Mouse (Mus musculus): ENCODE measurements at regions not wholly inside any gene's neighbourhood (a gene's known extent, or its start where the extent isn't known, plus 50 kb on each side); places are given as distances from the start of the nearest gene placed in this dataset.
A peak's percentile ranks its signal among the peaks of the same experiment; 100 is the strongest.

GRCm38 (mm10) chr1:83728810-83729209 is 320.8 kb upstream of the Sphkap start:
- no peak for DNase-seq (ENCODE audit: low read depth, low spot score)

- no peak for DNase-seq (ENCODE audit: low read depth, low spot score)
Measured at GRCm38 (mm10) chr1:83727938-83728337, 319.9 kb upstream of the Sphkap start.

DNA sequence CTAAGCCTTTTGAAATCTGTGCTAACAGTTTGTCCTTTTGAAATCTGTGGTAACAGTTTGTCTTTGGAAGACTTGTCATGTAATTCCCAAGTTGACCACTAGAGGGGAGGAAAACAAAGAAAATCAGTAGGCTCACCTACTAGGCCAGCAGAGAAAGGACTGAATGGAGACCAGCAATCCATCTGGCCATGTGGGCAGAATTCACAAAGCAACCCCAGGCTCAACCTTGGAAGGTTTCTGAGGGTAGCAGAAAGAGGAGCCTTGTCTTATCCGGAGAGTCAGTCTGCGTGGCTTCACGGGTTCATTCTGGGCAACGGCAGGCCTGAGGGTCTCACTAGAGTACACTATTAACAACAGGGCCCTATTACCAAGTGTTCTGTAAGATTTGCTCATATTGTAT is 319.2 kb upstream of the Sphkap start:
- peak; percentile 47 for DNase-seq (ENCODE audit: low read depth, low spot score)

DNA sequence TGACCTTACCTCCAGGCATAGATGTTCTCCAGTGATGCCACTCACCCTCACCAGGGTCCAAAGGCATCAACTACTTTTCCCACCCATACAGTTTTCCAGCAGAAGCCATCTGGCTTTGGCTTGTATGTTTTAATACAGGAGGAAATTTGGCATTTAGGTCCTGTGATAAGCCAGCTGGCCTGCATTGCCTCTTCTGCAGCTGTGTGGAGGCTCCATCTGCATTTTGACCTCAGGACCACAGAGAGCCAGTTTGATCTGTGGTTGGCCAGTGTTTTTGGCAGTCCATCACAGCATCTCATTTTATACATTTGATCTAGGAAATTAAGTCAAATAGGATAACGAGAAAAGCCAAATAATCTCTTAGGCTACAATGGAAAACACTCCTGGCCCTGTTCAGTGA is 315.1 kb upstream of the Sphkap start:
- DNase-seq (ENCODE audit: low read depth, low spot score): no peak

- no peak for DNase-seq (ENCODE audit: low read depth, low spot score)
Measured at GRCm38 (mm10) chr1:83720166-83720565, 312.2 kb upstream of the Sphkap start.

DNA sequence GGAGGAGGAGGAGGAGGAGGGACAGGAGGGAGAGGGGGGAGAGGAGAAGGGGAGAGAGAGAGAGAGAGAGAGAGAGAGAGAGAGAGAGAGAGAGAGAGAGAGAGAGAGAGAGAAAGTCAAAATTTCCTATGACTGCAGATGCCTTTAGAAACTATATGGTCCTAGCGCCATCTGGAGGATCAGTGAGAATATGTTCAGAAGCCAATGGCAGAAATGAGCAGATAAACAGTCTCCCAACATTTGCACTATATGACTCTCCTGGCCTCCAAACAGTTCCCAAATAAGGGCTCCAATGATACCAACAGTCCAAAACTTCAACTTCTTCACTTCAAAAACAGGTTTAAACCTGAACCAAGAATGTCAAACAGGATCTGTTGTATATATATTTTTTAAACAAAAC is 309.1 kb upstream of the Sphkap start:
- peak; percentile 54 for DNase-seq (ENCODE audit: low read depth, low spot score)

DNA sequence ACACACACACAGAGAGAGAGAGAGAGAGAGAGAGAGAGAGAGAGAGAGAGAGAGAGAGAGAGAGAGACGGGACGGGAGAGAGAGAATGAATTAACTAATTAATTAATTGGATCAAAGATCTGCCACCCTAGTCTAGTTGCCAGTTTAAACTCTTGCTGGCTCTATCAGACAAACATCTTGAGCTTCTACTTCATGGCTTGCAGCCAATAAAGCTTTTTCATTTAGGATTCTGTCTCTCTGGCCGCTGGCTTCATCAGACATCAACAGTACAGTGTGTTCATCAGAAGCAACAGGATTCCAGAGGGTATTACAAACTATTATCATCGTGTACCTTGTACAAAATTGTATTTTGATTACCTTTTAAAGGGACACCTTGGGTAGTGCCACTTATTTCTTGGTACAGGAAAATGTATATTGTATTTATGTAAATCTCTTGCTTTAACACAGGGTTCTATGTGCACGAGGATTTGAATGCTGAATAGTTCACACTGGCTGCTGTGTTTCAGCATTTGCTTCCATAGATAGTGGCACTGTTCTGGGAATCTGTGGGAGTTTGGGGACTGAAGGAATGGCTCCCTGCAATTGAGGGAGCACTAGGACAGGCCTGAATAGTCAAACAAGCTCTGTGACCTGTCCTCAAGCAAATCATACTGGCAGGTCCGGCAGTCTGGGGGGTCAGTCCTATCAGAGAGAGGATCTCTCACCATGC is 293.9 kb upstream of the Sphkap start:
- no peak for DNase-seq (ENCODE audit: low read depth, low spot score)

- no peak for DNase-seq (ENCODE audit: low read depth, low spot score)
Measured at GRCm38 (mm10) chr1:83697422-83697821, 289.4 kb upstream of the Sphkap start.

DNA sequence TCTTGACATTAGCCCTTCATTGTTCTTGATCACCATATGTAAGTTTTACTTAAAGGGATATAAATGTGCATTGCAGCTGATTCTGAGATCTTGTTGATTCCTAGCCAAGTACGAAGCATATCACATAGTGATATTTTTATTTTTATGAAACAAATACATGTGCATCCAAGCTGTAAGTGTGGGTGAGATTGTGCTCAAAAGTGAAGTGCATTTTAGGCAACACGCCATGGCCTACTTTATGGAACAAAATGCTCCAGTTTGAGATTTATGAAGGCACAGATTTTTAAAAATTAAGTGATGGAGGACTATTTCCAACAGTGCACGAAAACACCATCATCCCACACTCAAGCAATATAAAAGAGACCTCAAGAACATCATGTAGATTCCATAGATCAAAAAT is 277.2 kb upstream of the Sphkap start:
- DNase-seq (ENCODE audit: low read depth, low spot score): no peak

- DNase-seq (ENCODE audit: low read depth, low spot score): no peak
Measured at GRCm38 (mm10) chr1:83665326-83665725, 257.3 kb upstream of the Sphkap start.

DNA sequence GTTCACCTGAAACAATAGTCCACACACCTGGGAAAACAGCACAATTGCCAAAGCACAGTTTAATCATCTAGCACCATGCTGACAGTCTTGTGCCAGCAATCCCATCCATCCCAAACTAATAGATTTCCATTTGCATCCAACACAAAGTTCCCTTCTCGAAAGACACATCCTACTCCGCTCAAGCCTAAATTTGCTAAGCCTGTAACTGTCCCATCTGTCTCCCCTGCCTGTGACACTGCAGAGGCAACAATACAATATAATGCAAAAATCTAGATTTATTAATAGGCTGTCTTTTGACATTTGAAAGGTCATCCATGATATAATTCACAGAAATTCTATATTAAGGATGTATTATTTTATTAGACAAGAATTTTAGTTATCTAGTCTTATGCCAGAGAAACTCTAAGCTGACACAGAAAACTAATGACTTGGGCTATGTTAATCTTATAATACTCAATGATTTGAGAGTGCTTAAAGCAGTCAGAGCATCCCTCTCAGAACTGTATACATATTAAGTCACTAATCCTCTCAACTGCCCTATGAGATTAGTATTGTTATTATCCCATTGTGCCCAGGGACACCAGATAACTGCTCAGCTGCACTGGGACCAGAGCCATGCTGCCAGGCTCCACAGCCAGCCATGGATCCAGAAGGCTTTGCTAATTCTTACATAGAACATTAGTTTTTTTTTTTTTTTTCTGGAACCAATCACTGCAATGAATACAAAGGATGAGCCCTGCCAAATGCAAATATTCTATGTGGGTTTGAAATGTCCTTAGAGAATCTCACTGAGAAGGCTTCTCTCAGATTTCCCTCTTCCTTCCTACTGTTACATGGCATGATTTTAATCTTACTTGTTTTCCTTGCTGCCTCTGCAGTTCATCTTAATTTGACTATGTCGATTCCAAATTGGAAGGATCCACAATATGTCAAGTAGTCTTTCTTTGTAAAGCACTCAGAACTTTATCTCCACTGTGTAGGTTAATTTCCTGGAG is 254.1 kb upstream of the Sphkap start:
- no peak for DNase-seq (ENCODE audit: low read depth, low spot score)

GRCm38 (mm10) chr1:83653661-83654060 is 245.7 kb upstream of the Sphkap start:
- DNase-seq (ENCODE audit: low read depth, low spot score): no peak

DNA sequence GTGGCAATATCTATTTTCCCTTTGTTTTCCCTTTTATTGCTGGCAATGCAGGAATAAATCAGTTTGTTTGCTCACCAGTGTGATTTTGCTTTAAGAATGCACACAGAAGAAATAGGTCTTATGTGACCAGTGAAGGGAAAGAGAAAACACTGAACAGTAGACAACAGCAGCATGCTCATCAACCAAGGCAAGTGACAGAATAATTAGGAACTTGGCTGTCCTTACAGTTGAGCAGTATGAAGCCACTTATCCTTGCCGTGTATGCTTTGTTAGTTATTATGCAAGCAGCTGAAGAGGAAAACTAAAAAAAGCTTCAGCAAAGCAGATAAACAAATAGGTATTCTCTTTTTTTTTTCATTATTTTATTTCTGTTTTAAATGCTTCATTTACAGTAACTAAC is 237.6 kb upstream of the Sphkap start:
- DNase-seq (ENCODE audit: low read depth, low spot score): no peak

- DNase-seq (ENCODE audit: low read depth, low spot score): no peak
Measured at GRCm38 (mm10) chr1:83642656-83643055, 234.7 kb upstream of the Sphkap start.

- no peak for DNase-seq (ENCODE audit: low read depth, low spot score)
Measured at GRCm38 (mm10) chr1:83636051-83636450, 228.1 kb upstream of the Sphkap start.

GRCm38 (mm10) chr1:83631798-83632197 is 223.8 kb upstream of the Sphkap start:
- no peak for DNase-seq (ENCODE audit: low read depth, low spot score)

GRCm38 (mm10) chr1:83631394-83631793 is 223.4 kb upstream of the Sphkap start:
- no peak for DNase-seq (ENCODE audit: low read depth, low spot score)

- DNase-seq (ENCODE audit: low read depth, low spot score): no peak
Measured at GRCm38 (mm10) chr1:83587258-83587657, 179.3 kb upstream of the Sphkap start.

DNA sequence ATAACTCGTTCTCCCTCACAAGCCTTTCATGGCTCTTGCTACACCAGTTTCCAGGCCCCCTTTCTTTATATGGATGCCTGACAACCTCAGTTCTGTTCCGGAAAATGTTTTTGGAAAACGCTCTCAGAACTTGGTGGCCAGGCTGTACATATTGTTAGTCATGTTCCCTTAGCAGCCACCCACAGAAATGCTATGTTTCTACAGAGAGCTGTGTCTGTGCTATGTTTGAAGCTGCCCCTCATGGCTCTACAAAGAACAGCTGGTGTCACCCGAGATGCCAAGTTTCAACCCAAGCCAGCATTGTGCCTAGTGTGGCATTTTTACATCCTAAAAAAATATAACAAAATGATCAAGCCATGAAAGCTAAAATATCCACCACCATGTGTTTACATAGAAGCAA is 175.0 kb upstream of the Sphkap start:
- DNase-seq (ENCODE audit: low read depth, low spot score): no peak

DNA sequence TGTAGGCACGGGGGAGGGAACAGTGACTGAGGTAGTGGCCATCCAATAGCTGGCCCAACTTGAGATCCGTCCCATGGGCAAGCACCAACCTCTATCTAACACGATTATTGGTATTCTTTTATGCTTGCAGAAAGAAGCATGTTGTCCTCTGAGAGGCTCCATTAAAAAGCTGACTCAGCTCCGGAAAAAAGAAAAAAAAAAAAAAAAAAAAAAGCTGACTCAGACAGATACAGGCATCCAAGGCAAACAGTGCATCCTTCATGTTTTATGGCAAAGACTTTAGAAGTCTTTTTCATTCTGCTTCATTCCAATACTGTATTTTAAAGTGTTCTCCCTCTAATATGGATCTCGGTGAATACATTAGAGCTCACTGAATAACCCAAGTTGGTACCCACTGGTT is 162.0 kb upstream of the Sphkap start:
- no peak for DNase-seq (ENCODE audit: low read depth, low spot score)

- DNase-seq (ENCODE audit: low read depth, low spot score): no peak
Measured at GRCm38 (mm10) chr1:83568746-83569145, 160.7 kb upstream of the Sphkap start.

DNA sequence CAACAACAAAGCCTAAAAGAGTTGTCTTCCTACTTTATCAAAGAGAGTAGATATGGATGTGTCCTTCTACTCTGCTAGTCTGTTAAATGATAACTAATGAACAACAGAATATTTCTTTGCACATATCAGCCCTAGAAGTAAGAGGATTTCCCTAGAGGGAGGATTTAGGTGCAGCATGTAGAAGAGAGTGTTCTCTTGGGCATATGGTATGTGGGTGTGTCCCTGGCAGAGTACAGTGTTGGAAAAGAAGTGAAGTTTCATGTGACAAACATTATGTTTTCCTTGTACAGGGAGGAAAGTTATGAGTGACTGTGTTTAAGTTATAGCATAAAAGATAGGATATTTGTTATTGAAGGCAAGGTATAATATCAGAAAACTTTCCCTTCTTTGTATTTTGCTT is 143.6 kb upstream of the Sphkap start:
- no peak for DNase-seq (ENCODE audit: low read depth, low spot score)

DNA sequence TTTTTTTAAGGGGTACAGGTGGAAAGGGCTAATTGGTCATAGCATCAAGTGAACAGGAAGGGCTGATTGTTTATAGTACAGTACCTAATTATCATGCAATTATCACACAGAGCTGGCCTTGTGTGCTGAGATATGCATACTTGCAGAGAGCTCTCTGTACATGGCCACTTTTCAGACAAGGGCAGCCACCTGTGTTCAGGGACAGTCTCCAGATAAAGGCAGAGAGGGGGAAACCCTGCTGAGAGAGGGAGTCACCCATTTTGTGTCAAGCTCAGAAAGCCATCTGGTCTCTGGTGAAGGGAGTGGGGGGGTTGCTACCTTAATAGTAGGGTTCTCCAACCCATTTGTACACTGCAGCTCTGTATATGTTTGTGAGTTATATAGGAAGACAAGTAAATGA is 127.5 kb upstream of the Sphkap start:
- DNase-seq (ENCODE audit: low read depth, low spot score): no peak

All from brain, embryonic 18.5 days (tissue).